Mouse (Mus musculus): ENCODE measurements around the gene Setd3. TPM values are rescaled to one million over a fixed set of nuclear protein-coding genes. Genes with fewer than 3 reads are reported as not detected.

Gene Setd3
- polyA plus RNA-seq, 1 experiment from 2014 or later, result 81.5 TPM

Other genes with a start within 250 kb of the Setd3 start
- gene Bcl11b, start 175.7 kb downstream of the Setd3 start, polyA plus RNA-seq (2016; fragmentation: Nextera tagmentation; extraction: Ambion mirVana), result 7.3 and 10.4 TPM in 2 replicates
- 2.7 and 3.2 TPM in 2 replicates for gene Ccnk, start 265 bp upstream of the Setd3 start, polyA plus RNA-seq (2016; fragmentation: Nextera tagmentation; extraction: Ambion mirVana)
- 11.4 and 12.1 TPM in 2 replicates for gene Ccdc85c, start 96.1 kb upstream of the Setd3 start, polyA plus RNA-seq (2016; fragmentation: Nextera tagmentation; extraction: Ambion mirVana)
- gene Hhipl1, start 127.0 kb upstream of the Setd3 start, polyA plus RNA-seq (2016; fragmentation: Nextera tagmentation; extraction: Ambion mirVana), result 0.72 and 0.99 TPM in 2 replicates
- gene Cyp46a1, start 155.1 kb upstream of the Setd3 start, polyA plus RNA-seq (2016; fragmentation: Nextera tagmentation; extraction: Ambion mirVana), result 3.9 and 5.8 TPM in 2 replicates
- 70.6 and 74.1 TPM in 2 replicates for gene Eml1, start 191.6 kb upstream of the Setd3 start, polyA plus RNA-seq (2016; fragmentation: Nextera tagmentation; extraction: Ambion mirVana)